Mouse (Mus musculus) lung, embryonic 16.5 days (tissue): ENCODE measurements around the gene Mtch2. TPM values are rescaled to one million over a fixed set of nuclear protein-coding genes. Genes with fewer than 3 reads are reported as not detected.
"Not testable (repeated sequence)": the region's sequence is repeated elsewhere in the genome, so short reads cannot be mapped to it uniquely, and the experiment has no call there.

Experiments used
- ATAC-seq: fragments of 200-750 bp; cut with Nextera tagmentation; 2 replicates; pipeline ENCODE4 v1.8.0; 2017; ENCODE audit warnings: low read depth, mild to moderate bottlenecking, moderate library complexity
- H3K27ac ChIP-seq: fragments of 300-500 bp; sonication (generic); 2 replicates; pipeline ENCODE4 v1.5.1; 2014; ENCODE audit warnings: mild to moderate bottlenecking, control low read depth, low read length
- H3K27me3 ChIP-seq: fragments of 300-500 bp; sonication (generic); 2 replicates; pipeline ENCODE4 v1.6.1; 2014; ENCODE audit warnings: low read depth, low read length, mixed read lengths; ENCODE audit not compliant: control insufficient read depth, insufficient read depth
- H3K36me3 ChIP-seq: fragments of 300-500 bp; sonication (generic); 2 replicates; pipeline ENCODE4 v1.6.1; 2014; ENCODE audit warnings: low read length; ENCODE audit not compliant: control insufficient read depth, insufficient read depth
- H3K4me1 ChIP-seq: fragments of 300-500 bp; sonication (generic); replicated peaks from 2 replicates; pipeline ENCODE4 v1.6.1; 2014; ENCODE audit warnings: low read length, mixed read lengths; ENCODE audit not compliant: control insufficient read depth, insufficient read depth
- H3K4me2 ChIP-seq: fragments of 300-500 bp; sonication (generic); 2 replicates; pipeline ENCODE4 v1.6.1; 2014; ENCODE audit warnings: low read depth, low read length, control low read depth
- H3K4me3 ChIP-seq: fragments of 300-500 bp; sonication (generic); 2 replicates; pipeline ENCODE4 v1.5.1; 2014; ENCODE audit warnings: mild to moderate bottlenecking, low read length, control low read depth
- H3K9ac ChIP-seq: fragments of 300-500 bp; sonication (generic); 2 replicates; pipeline ENCODE4 v1.6.1; 2014; ENCODE audit warnings: low read length, control low read depth
- H3K9me3 ChIP-seq: fragments of 300-500 bp; sonication (generic); 2 replicates; pipeline ENCODE4 v1.6.1; 2016; ENCODE audit warnings: low read length; ENCODE audit not compliant: control insufficient read depth
- WGBS: fragments of 180-500 bp; shearing (Covaris S2); extraction: QIAGEN DNeasy Blood & Tissue Kit; methylation state at CpG from one replicate; pipeline ENCODE4 v1.1.7; 2014; 5-methylcytosine and 5-hydroxymethylcytosine counted together
- polyA plus RNA-seq: library from polyadenylated mRNA; unstranded; fragments of >200 nt; fragmentation: Nextera tagmentation; extraction: Ambion mirVana; gene quantifications from 2 replicates; pipeline ENCODE4 v1.2.1, GENCODE M21; 2015

The Mtch2 gene
- polyA plus RNA-seq, 1 experiment from 2014 or later = 198 TPM

- H3K9ac ChIP-seq, H3K4me1 ChIP-seq, H3K4me3 ChIP-seq, H3K36me3 ChIP-seq, H3K9me3 ChIP-seq, H3K27ac ChIP-seq, H3K4me2 ChIP-seq, ATAC-seq, H3K27me3 ChIP-seq: not testable (repeated sequence)
- 60% methylated on average over 10 of the region's 10 CpGs for WGBS
These were observed 22.4 kb upstream of the Mtch2 start for GRCm38 (mm10) chr2:90824528-90824927.

- H3K4me3 ChIP-seq = no peak overlapping the region
- H3K9me3 ChIP-seq = no peaks in the 10 kb centered on the region
- no peak overlapping the region for H3K27ac ChIP-seq
- peak; percentile 34; the same call in 1 of the 2 replicates for ATAC-seq
- H3K9ac ChIP-seq = no peak overlapping the region
- no peaks in the 10 kb centered on the region for H3K4me1 ChIP-seq
- no peaks in the 10 kb centered on the region for H3K27me3 ChIP-seq
- H3K36me3 ChIP-seq = no peaks in the 10 kb centered on the region
- WGBS = 49% methylated on average over 11 of the region's 11 CpGs
- no peak overlapping the region for H3K4me2 ChIP-seq
These were observed 21.3 kb upstream of the Mtch2 start for GRCm38 (mm10) chr2:90825515-90826172.

GRCm38 (mm10) chr2:90828739-90829138, 18.2 kb upstream of the Mtch2 start:
- Histone ChIP-seq H3K9me3 (no peaks in the 10 kb centered on the region), H3K27ac (no peak overlapping the region), H3K4me1 (no peaks in the 10 kb centered on the region), H3K4me3 (no peak overlapping the region), H3K36me3 (no peaks in the 10 kb centered on the region), H3K9ac (no peak overlapping the region), H3K4me2 (no peak overlapping the region), H3K27me3 (no peaks in the 10 kb centered on the region)
- WGBS = 44% methylated on average over 7 of the region's 7 CpGs
- no peak for ATAC-seq

- no peak for ATAC-seq
- no peak overlapping the region for H3K9ac ChIP-seq
These were observed 13.5 kb upstream of the Mtch2 start for GRCm38 (mm10) chr2:90833502-90833901.

GRCm38 (mm10) chr2:90838621-90839020, 8.3 kb upstream of the Mtch2 start:
- Histone ChIP-seq H3K27ac (no peak overlapping the region), H3K4me2 (no peak overlapping the region), H3K9me3 (no peaks in the 10 kb centered on the region), H3K27me3 (no peaks in the 10 kb centered on the region), H3K4me3 (no peak overlapping the region), H3K36me3 (no peaks in the 10 kb centered on the region), H3K9ac (no peak overlapping the region), H3K4me1 (no peaks in the 10 kb centered on the region)
- ATAC-seq = no peak
- WGBS = 77% methylated on average over 2 of the region's 2 CpGs

More at GRCm38 (mm10) chr2:90833502-90833901, 13.5 kb upstream of the Mtch2 start:
- Histone ChIP-seq H3K4me2 (no peak overlapping the region), H3K4me1 (no peaks in the 10 kb centered on the region), H3K9me3 (no peaks in the 10 kb centered on the region), H3K4me3 (no peak overlapping the region), H3K27me3 (no peaks in the 10 kb centered on the region), H3K27ac (no peak overlapping the region), H3K36me3 (no peaks in the 10 kb centered on the region)
- 64% methylated on average over 5 of the region's 5 CpGs for WGBS

- no peaks in the 10 kb centered on the region for H3K27me3 ChIP-seq
- H3K4me3 ChIP-seq = no peak overlapping the region
- no peak for ATAC-seq
- no peaks in the 10 kb centered on the region for H3K36me3 ChIP-seq
- no peak overlapping the region for H3K27ac ChIP-seq
- peaks cover 11% of the 10 kb centered on the region for H3K4me1 ChIP-seq
- WGBS = 50% methylated on average over 1 of the region's 1 CpGs
- no peak overlapping the region for H3K4me2 ChIP-seq
- H3K9me3 ChIP-seq = no peaks in the 10 kb centered on the region
- H3K9ac ChIP-seq = no peak overlapping the region
These were observed 3.3 kb upstream of the Mtch2 start for GRCm38 (mm10) chr2:90843666-90844065.

- WGBS = 71% methylated on average over 5 of the region's 5 CpGs
These were observed 2.7 kb upstream of the Mtch2 start for GRCm38 (mm10) chr2:90844262-90844661.

GRCm38 (mm10) chr2:90845234-90845633, 1.7 kb upstream of the Mtch2 start:
- no peak overlapping the region for H3K4me2 ChIP-seq
- 66% methylated on average over 5 of the region's 5 CpGs for WGBS
- H3K27ac ChIP-seq = no peak overlapping the region
- H3K9me3 ChIP-seq = no peaks in the 10 kb centered on the region
- no peak for ATAC-seq
- H3K9ac ChIP-seq = no peak overlapping the region
- H3K4me3 ChIP-seq = no peak overlapping the region
- H3K27me3 ChIP-seq = no peaks in the 10 kb centered on the region
- H3K36me3 ChIP-seq = no peaks in the 10 kb centered on the region; the same call in 1 of the 2 replicates
- H3K4me1 ChIP-seq = peaks cover 11% of the 10 kb centered on the region

More at GRCm38 (mm10) chr2:90844262-90844661, 2.7 kb upstream of the Mtch2 start:
- H3K27ac ChIP-seq = no peak overlapping the region
- H3K4me3 ChIP-seq = no peak overlapping the region
- no peak for ATAC-seq
- H3K9ac ChIP-seq = no peak overlapping the region
- no peaks in the 10 kb centered on the region for H3K27me3 ChIP-seq
- H3K4me1 ChIP-seq = peaks cover 11% of the 10 kb centered on the region
- H3K4me2 ChIP-seq = no peak overlapping the region
- no peaks in the 10 kb centered on the region for H3K9me3 ChIP-seq
- no peaks in the 10 kb centered on the region for H3K36me3 ChIP-seq

- Histone ChIP-seq H3K4me1 (peaks cover 11% of the 10 kb centered on the region), H3K27ac (no peak overlapping the region; the same call in 1 of the 2 replicates), H3K4me3 (peak overlapping the region; percentile 98), H3K36me3 (peaks cover 8% of the 10 kb centered on the region), H3K4me2 (peak overlapping the region; percentile 83), H3K27me3 (no peaks in the 10 kb centered on the region), H3K9me3 (no peaks in the 10 kb centered on the region), H3K9ac (peak overlapping the region; percentile 78)
- 44% methylated on average over 6 of the region's 6 CpGs for WGBS
- ATAC-seq = no peak
These were observed 784 bp upstream of the Mtch2 start for GRCm38 (mm10) chr2:90846171-90846570.
